Mouse (Mus musculus) adrenal gland, adult 18-20 months (tissue): ENCODE results near the gene Pafah1b2. TPM values are rescaled to one million over a fixed set of nuclear protein-coding genes. Genes with fewer than 3 reads are reported as not detected.

Source experiments
- microRNA-seq, 2 experiments: library from miRNA; unstranded; fragments of <30 nt; microRNA quantifications; one replicate each; pipeline ENCODE4 v1.2.0; 2021; ENCODE audit warnings: borderline number of aligned reads in 2 of 2
- total RNA-seq, 2 experiments: library from RNA; stranded (reverse); gene quantifications; 1 replicate in 1 of 2; 2 replicates in 1 of 2; pipeline ENCODE4 v1.2.3; 2021

Gene Pafah1b2
- total RNA-seq, 2 experiments from 2014 or later: 149 to 164 TPM

Small RNA genes within 50 kb of the gene (microRNA-seq; reads per million reads assigned to microRNA genes)
- 0 to 1.4 reads per million in 2 experiments for gene Mir7087

Other genes with a start within 250 kb of the Pafah1b2 start
- gene Cep164, start 184.0 kb downstream of the Pafah1b2 start, total RNA-seq: 10 to 100 TPM in 1 of 2 experiments, 1 to 10 TPM in 1; 9.6 to 12.0 TPM
- 10 to 100 TPM; 21.3 to 25.2 TPM for gene Bace1, start 174.1 kb downstream of the Pafah1b2 start, total RNA-seq
- gene Pcsk7, start 106.2 kb downstream of the Pafah1b2 start, total RNA-seq: 10 to 100 TPM; 26.2 to 27.0 TPM
- gene Rnf214, start 105.8 kb downstream of the Pafah1b2 start, total RNA-seq: 10 to 100 TPM; 35.6 to 39.4 TPM
- 100 to 1,000 TPM in 1 of 2 experiments, 10 to 100 TPM in 1; 92.8 to 152 TPM for gene Tagln, start 76.6 kb downstream of the Pafah1b2 start, total RNA-seq
- 100 to 1,000 TPM; 119 to 265 TPM for gene Sidt2, start 57.4 kb downstream of the Pafah1b2 start, total RNA-seq
- 10 to 100 TPM; 63.2 to 88.3 TPM for gene Sik3, start 130 bp upstream of the Pafah1b2 start, total RNA-seq
- 1 to 10 TPM in 1 of 2 experiments, not detected in 1; 2.6 TPM for gene Apoa1, start 215.9 kb upstream of the Pafah1b2 start, total RNA-seq
- 1 to 10 TPM; 7.9 to 8.0 TPM for gene Apoc3, start 222.9 kb upstream of the Pafah1b2 start, total RNA-seq
- gene Apoa4, start 228.0 kb upstream of the Pafah1b2 start, total RNA-seq: under 1 TPM in 1 of 2 experiments, not detected in 1; 0.17 TPM